Mouse (Mus musculus) brain, embryonic 14.5 days (tissue): ENCODE measurements at regions not wholly inside any gene's neighbourhood (a gene's known extent, or its start where the extent isn't known, plus 50 kb on each side); places are given as distances from the start of the nearest gene placed in this dataset.

Source experiments
- CTCF ChIP-seq: fragments of 200-500 bp; IDR thresholded peaks from 2 replicates; pipeline ENCODE4 v1.5.1; 2012; ENCODE audit warnings: inconsistent platforms, mild to moderate bottlenecking, moderate library complexity, borderline replicate concordance; ENCODE audit not compliant: insufficient read depth, insufficient read length; ENCODE audit errors: extremely low read depth
- POLR2A ChIP-seq: fragments of 200-500 bp; IDR thresholded peaks from 2 replicates; pipeline ENCODE4 v1.6.1; 2012; ENCODE audit warnings: mild to moderate bottlenecking, inconsistent platforms, borderline replicate concordance; ENCODE audit not compliant: poor library complexity, insufficient read depth, insufficient read length, severe bottlenecking; ENCODE audit errors: extremely low read depth

- TF ChIP-seq CTCF (no peak), POLR2A (no peak)
Observed at GRCm38 (mm10) chr6:17171273-17172011, 106.5 kb downstream of the Tes start.
